Mouse (Mus musculus): ENCODE measurements at regions not wholly inside any gene's neighbourhood (a gene's known extent, or its start where the extent isn't known, plus 50 kb on each side); places are given as distances from the start of the nearest gene placed in this dataset.
A peak's percentile ranks its signal among the peaks of the same experiment; 100 is the strongest.

GRCm38 (mm10) chr15:46945423-46945822, 6811.3 kb downstream of the 9330182O14Rik start:
- DNase-seq: no peak

- peak; percentile 7 for DNase-seq
Observed at GRCm38 (mm10) chr15:46990201-46990600, 6856.0 kb downstream of the 9330182O14Rik start.

DNA sequence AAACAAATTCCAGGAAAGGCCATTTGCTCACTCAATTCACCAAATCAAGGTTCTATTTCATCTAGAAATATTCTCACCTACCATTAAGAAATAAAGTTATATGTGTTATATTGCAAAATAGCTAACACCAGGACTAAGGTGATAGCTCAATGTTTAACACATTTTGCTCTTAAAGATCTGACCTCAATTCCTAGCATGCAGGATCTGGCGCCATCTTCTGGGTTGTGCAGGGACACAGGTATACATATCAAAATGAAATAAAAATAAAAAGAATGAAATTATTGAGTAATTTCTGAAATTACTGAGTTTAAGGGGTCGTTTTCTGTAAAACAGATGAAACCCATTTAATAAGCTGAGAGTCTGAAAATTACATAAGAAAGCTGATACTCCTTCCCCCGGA, 6862.9 kb downstream of the 9330182O14Rik start:
- no peak for DNase-seq
